Mouse (Mus musculus) kidney, adult 2 months (tissue): ENCODE data around the gene Gm19684.
"Not testable (repeated sequence)": the region's sequence is repeated elsewhere in the genome, so short reads cannot be mapped to it uniquely, and the experiment has no call there.

Experiments used
- CTCF ChIP-seq: fragments of 200-500 bp; conservative IDR thresholded peaks from 2 replicates; pipeline ENCODE4 v1.5.1; 2011; ENCODE audit warnings: low read depth, mild to moderate bottlenecking, control low read depth, low read length, moderate library complexity, mixed read lengths; ENCODE audit not compliant: insufficient read depth, insufficient read length
- POLR2A ChIP-seq: fragments of 200-500 bp; IDR thresholded peaks from one replicate; pipeline ENCODE4 v1.6.1; 2011; ENCODE audit warnings: low read depth, low read length, control low read depth

DNA sequence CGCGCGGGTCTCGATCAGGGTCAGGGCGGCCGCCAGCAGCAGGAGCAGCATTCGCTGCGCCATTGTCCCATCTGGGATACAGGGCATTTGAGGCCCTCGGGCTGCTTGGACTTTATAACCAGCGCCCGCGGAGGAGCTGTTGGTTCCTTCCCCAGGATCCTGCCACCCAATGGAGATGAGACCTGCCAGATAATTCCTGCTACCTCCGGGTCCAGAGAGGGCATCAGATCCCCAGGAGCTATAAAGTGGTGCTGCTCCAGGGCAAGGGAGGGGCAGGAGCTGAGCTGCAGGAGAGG is 24.3 kb downstream of the Gm19684 start:
- TF ChIP-seq CTCF, POLR2A: not testable (repeated sequence)
